Mouse (Mus musculus) hindbrain, embryonic 13.5 days (tissue): Measurements from ENCODE around the gene Ccdc155. TPM values are rescaled to one million over a fixed set of nuclear protein-coding genes. Genes with fewer than 3 reads are reported as not detected.

Experiments
- ATAC-seq: fragments of 200-750 bp; cut with Nextera tagmentation; 2 replicates; pipeline ENCODE4 v1.8.0; 2017; ENCODE audit warnings: moderate TSS enrichment; ENCODE audit not compliant: low FRiP score
- H3K27ac ChIP-seq: fragments of 300-500 bp; sonication (generic); 2 replicates; pipeline ENCODE4 v1.5.1; 2015; ENCODE audit warnings: inconsistent platforms, mild to moderate bottlenecking, moderate library complexity
- H3K27me3 ChIP-seq: fragments of 300-500 bp; sonication (generic); 2 replicates; pipeline ENCODE4 v1.6.1; 2015; ENCODE audit warnings: mild to moderate bottlenecking, inconsistent platforms
- H3K36me3 ChIP-seq: fragments of 300-500 bp; sonication (generic); 2 replicates; pipeline ENCODE4 v1.6.1; 2015; ENCODE audit warnings: mild to moderate bottlenecking, inconsistent platforms
- H3K4me1 ChIP-seq: fragments of 300-500 bp; sonication (generic); replicated peaks from 2 replicates; pipeline ENCODE4 v1.6.1; 2015; ENCODE audit warnings: inconsistent platforms
- H3K4me2 ChIP-seq: fragments of 300-500 bp; sonication (generic); 2 replicates; pipeline ENCODE4 v1.6.1; 2015; ENCODE audit warnings: inconsistent platforms, mild to moderate bottlenecking, moderate library complexity
- H3K4me3 ChIP-seq: fragments of 300-500 bp; sonication (generic); 2 replicates; pipeline ENCODE4 v1.5.1; 2015; ENCODE audit warnings: mild to moderate bottlenecking, inconsistent platforms
- H3K9ac ChIP-seq: fragments of 300-500 bp; sonication (generic); 2 replicates; pipeline ENCODE4 v1.6.1; 2015; ENCODE audit warnings: mild to moderate bottlenecking, inconsistent platforms
- H3K9me3 ChIP-seq: fragments of 300-500 bp; sonication (generic); 2 replicates; pipeline ENCODE4 v1.6.1; 2016; ENCODE audit warnings: inconsistent platforms
- WGBS: fragments of 180-500 bp; shearing (Covaris S2); methylation state at CpG from one replicate; pipeline ENCODE4 v1.1.7; 2015; 5-methylcytosine and 5-hydroxymethylcytosine counted together
- polyA plus RNA-seq: library from polyadenylated mRNA; unstranded; fragments of >200 nt; fragmentation: Nextera tagmentation; extraction: Ambion mirVana; gene quantifications from 2 replicates; pipeline ENCODE4 v1.2.1, GENCODE M21; 2015

Ccdc155 gene
- polyA plus RNA-seq, 1 experiment from 2014 or later, result 0.49 TPM

DNA sequence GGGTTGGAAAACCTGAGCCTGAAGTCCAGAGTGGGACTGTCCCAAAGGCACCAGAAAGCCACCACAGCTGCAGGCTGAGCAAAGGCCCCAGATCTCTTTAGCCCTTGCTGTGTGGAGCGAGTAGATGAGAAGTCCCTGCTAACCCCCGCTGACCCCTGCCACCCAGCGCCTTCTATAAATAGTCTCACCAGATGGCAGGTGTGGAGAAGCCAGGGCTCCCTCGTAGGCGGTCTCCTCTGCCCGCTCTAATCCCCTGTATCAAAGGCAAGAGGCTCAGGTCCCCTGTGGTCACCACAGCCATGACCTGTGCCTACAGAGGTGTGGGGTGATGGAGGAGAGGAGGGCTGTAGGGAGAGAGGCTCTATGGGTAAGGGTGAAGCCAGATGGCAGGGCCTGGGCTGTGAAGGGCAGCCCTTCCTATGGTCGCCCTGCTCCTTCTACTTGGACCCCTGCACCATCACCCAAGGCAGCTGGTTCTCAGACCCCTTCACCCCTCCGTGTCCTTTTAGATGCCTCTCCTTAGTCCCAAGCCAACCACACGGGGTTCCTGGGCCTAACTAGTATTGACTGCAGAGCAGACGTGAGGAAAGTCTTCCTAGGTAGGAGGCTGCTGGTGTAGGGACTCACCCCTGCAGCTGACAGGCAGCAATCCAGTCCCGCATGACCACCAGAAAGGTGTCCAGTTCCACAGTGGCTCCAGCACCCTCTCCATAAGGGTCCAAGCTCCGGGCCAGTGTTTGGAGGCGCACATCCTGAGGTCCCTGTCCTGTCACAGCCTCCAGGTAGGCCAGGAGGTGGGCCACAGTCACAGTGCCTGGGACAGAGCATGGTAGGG, 9.1 kb downstream of the Ccdc155 start:
- no peak for ATAC-seq
- peaks cover 12% of the 10 kb centered on the region for H3K4me1 ChIP-seq
- H3K36me3 ChIP-seq, result no peaks in the 10 kb centered on the region
- H3K27ac ChIP-seq, result no peak overlapping the region
- WGBS, result 67% methylated on average over 13 of the region's 13 CpGs
- no peaks in the 10 kb centered on the region for H3K9me3 ChIP-seq
- peaks cover 27% of the 10 kb centered on the region for H3K27me3 ChIP-seq
- H3K9ac ChIP-seq, result no peak overlapping the region
- no peak overlapping the region for H3K4me3 ChIP-seq
- H3K4me2 ChIP-seq, result no peak overlapping the region

DNA sequence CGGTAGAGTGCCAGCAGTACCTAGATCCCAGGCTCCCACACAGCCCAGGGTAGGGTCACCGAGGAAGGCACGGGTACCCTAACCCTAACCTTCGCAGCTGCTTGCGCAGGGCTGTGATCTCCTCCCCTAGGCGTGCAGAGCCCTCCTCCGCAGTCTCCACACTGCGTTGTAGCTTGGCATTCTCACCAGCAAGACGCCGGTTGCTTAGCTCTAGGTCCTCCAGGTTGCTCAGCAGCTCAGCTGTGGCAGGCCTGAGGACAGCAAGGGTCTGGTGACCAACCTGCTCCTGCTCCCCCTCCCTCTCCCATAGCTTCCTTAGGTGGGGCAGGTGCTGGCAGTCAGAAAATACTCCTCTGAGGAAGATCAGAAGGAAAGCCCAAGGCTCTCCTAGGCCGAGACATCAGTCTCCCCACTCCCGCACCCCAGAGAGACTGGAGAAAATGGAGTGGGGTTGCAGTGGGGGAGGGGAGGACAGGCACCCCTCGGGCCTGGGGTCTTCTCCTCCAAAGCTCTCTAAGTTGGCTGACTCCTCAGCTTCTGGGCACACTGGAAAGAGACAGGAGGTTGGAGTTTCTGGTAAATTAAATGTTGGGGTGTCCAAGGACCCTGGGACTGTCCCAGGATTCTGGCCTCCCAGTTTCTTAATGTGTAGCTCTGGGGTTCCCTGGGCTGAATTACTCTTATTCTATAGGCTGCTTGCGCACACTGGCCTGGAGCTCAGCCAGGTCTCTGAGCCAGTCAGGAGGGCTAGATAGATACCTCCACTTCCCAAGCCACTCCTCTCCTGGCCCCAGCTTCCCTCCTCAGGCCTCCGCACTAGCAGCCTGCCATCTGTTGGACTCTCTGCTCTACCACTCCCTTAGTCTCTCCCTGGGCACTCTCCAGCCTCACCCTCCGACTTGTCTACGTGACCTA, 10.6 kb downstream of the Ccdc155 start:
- Histone ChIP-seq H3K27me3 (peaks cover 41% of the 10 kb centered on the region), H3K4me1 (peaks cover 12% of the 10 kb centered on the region), H3K4me3 (no peak overlapping the region), H3K4me2 (no peak overlapping the region), H3K36me3 (no peaks in the 10 kb centered on the region), H3K27ac (no peak overlapping the region), H3K9ac (no peak overlapping the region), H3K9me3 (no peaks in the 10 kb centered on the region)
- ATAC-seq, result no peak
- WGBS, result 74% methylated on average over 17 of the region's 17 CpGs

DNA sequence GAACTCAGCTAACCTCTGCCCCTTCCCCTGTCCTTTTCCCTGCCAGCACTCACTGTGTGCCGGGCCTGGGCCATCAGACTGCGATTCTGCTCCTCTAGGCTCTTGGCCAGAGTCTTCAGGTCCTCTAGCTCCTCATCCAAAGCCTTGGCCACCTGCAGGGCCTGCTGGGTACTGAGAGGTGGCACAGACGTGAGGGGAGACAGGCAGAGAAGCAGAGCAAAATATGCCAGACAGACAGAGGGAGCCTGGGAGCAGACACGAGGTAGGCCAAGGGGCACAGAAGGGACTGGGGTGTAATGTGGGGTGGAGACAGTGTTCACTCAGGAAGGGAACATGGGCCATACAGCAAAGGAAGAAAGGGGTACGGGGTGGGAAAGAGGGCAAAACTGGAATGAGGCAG, 11.3 kb downstream of the Ccdc155 start:
- no peak overlapping the region for H3K27ac ChIP-seq
- H3K4me1 ChIP-seq, result peaks cover 11% of the 10 kb centered on the region
- peaks cover 48% of the 10 kb centered on the region for H3K27me3 ChIP-seq
- H3K9me3 ChIP-seq, result no peaks in the 10 kb centered on the region
- H3K9ac ChIP-seq, result peak overlapping the region; percentile 46
- ATAC-seq, result no peak
- H3K4me3 ChIP-seq, result no peak overlapping the region
- no peak overlapping the region for H3K4me2 ChIP-seq
- 49% methylated on average over 5 of the region's 5 CpGs for WGBS
- H3K36me3 ChIP-seq, result no peaks in the 10 kb centered on the region

DNA sequence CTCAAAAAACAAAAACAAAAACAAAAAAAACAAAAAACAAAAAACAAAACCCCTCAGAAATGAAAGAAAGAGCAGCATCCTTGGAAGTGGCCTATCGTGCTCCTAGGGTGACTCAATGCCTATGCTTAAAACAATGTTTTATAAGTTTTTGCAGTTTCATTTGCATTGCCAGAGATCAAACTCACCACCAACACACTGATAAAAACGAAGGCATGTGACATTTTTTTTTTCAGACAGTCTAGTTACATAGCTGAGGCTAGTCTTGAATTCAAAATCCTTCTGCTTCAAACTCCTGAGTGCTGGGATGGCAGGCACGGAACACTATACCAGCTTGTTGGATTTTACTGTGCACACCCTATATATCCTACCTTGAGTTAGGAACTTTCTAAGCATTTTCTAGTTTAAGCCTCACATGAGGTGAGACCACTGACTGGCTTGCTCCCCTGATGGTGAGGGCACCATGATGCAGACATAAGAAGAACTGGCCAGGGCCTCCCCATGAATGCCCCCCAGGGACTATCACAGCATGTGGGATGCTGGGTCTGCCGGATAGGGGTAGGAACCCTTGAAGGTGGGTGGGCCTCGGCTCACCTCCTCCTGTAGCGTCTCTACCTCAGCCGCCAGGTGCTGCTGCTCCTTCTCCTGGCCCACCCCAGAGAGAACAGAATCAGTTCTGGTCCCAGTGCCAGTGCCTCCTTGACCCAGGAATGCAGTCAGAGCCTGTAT, 11.9 kb downstream of the Ccdc155 start:
- 83% methylated on average over 7 of the region's 7 CpGs for WGBS
- Histone ChIP-seq H3K36me3 (no peaks in the 10 kb centered on the region), H3K27me3 (peaks cover 55% of the 10 kb centered on the region), H3K4me2 (no peak overlapping the region), H3K4me3 (no peak overlapping the region), H3K4me1 (peaks cover 6% of the 10 kb centered on the region; the same call in 1 of the 2 replicates), H3K9ac (no peak overlapping the region), H3K9me3 (no peaks in the 10 kb centered on the region), H3K27ac (no peak overlapping the region)
- no peak for ATAC-seq

DNA sequence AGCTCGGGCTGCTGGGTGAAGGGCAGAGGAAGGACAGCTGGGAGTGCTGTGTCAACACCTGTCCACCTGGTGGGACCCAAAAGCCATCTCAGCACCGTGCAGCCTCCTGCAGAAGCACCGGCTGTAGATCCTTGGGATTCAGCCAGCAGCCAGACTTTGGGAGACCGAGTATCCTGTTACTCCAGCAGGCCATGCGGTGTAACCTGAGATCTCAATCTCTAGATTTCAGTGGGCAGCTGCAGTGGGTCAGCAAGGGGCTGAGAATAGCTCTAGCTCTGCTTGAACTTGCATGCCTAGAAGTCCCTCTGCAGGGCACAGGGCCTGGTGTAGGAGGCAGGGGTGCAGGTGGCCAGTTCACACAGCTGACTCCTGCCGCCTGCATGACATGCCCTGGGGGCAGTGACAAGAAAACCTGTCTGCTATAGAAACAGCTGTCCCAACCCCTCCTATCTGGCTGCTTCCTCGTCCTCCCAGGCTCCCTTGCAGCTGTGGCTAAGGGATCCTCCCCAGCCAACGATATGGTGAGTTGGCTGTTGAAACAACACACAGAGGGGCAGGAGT, 12.8 kb downstream of the Ccdc155 start:
- Histone ChIP-seq H3K27ac (peak overlapping the region; percentile 44), H3K36me3 (no peaks in the 10 kb centered on the region), H3K4me2 (no peak overlapping the region), H3K9me3 (no peaks in the 10 kb centered on the region), H3K4me3 (no peak overlapping the region), H3K27me3 (peaks cover 54% of the 10 kb centered on the region), H3K9ac (0 out of 2 replicates have a peak overlapping the region, but pooled peaks have one; percentile 49), H3K4me1 (peaks cover 6% of the 10 kb centered on the region; the same call in 1 of the 2 replicates)
- WGBS, result 27% methylated on average over 8 of the region's 8 CpGs
- ATAC-seq, result no peak

DNA sequence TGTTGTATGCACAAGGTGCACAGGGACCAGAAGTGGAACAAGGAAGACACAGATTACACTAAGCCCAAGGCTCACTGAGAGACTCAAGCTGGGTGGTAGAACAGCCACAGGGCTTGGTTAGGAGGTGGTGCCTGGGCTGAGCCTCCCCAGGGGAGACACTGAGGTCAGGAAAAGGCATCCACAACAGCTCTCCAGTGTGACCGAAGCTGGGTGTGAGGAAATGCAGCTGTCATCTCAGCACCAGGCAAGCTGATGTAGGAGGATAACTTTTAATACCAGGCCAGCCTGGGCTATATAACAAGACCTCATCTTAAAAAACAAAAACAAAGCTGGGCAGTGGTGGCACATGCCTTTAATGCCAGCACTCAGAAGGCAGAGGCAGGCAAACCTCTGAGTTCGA, 13.5 kb downstream of the Ccdc155 start:
- H3K4me2 ChIP-seq, result no peak overlapping the region
- H3K9me3 ChIP-seq, result no peaks in the 10 kb centered on the region
- no peak for ATAC-seq
- H3K9ac ChIP-seq, result no peak overlapping the region
- no peak overlapping the region for H3K4me3 ChIP-seq
- peaks cover 6% of the 10 kb centered on the region; the same call in 1 of the 2 replicates for H3K4me1 ChIP-seq
- H3K36me3 ChIP-seq, result no peaks in the 10 kb centered on the region
- H3K27me3 ChIP-seq, result peaks cover 61% of the 10 kb centered on the region
- H3K27ac ChIP-seq, result no peak overlapping the region
- 76% methylated on average over 2 of the region's 2 CpGs for WGBS

DNA sequence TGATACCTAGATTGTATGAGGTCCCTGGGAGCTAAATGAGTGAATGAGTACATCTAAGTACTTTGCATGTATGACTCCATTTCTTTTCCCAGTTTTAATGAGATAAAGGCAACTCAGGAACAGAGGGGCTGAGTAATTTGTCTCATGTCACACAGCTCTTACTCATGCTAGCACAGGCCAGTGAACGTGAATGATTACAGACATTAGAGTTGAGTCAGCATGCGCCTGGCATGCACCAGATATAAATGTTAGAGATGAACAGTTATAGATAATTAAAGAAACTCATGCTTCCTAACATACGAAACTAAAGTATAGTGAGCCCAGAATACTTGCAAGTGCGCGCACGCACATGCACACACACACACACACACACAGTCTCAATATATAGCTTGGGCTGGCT, 14.5 kb downstream of the Ccdc155 start:
- ATAC-seq, result no peak
- H3K4me2 ChIP-seq, result no peak overlapping the region
- no peak overlapping the region for H3K9ac ChIP-seq
- H3K4me1 ChIP-seq, result peaks cover 10% of the 10 kb centered on the region
- no peak overlapping the region for H3K4me3 ChIP-seq
- H3K27ac ChIP-seq, result no peak overlapping the region
- 91% methylated on average over 6 of the region's 6 CpGs for WGBS
- no peaks in the 10 kb centered on the region for H3K9me3 ChIP-seq
- no peaks in the 10 kb centered on the region for H3K36me3 ChIP-seq
- H3K27me3 ChIP-seq, result peaks cover 66% of the 10 kb centered on the region

DNA sequence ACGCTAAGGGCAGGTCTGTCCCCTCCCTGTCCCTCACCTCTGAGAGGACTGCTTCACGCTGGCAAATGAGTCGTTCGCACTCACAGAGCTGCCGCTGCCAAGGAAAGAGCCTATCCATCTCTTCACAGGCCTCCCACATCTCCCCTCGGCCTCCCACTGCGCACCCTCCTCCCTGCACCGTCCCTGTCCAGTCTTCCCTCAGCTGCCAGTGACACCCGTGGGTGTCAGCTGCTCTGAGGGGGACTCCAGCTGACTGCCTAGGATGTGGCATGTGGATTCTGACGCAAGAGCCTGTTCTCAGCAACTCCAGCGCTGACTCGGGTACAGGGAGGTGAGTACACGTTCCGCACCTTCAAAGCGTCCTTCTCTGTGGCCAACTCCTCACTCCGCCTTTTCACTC, 15.1 kb downstream of the Ccdc155 start:
- Histone ChIP-seq H3K4me2 (no peak overlapping the region), H3K4me1 (peaks cover 16% of the 10 kb centered on the region), H3K36me3 (no peaks in the 10 kb centered on the region), H3K9me3 (no peaks in the 10 kb centered on the region), H3K27ac (no peak overlapping the region), H3K9ac (no peak overlapping the region; the same call in 1 of the 2 replicates), H3K27me3 (peaks cover 68% of the 10 kb centered on the region), H3K4me3 (no peak overlapping the region)
- ATAC-seq, result no peak
- 59% methylated on average over 16 of the region's 16 CpGs for WGBS

DNA sequence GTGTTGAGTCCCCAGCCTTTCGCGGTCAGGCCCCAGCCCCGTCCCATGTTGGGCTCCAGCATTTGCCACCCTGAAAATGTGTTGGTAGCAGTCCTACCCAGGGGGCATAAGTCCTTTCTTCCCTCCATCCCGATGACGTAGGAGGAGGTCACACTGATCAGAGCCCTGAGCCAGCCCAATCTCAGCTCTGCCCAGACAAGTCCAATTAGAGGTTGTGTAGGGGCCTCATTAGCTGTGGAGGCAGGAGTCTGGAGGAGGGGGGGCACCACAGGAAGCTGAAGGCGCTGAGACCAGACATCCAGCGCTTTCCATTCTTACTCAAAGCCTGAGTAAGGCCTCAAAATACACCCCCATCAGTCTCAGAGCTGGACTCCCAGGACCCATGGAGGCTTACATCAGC, 18.8 kb downstream of the Ccdc155 start:
- H3K36me3 ChIP-seq, result no peaks in the 10 kb centered on the region
- no peaks in the 10 kb centered on the region for H3K9me3 ChIP-seq
- H3K27ac ChIP-seq, result no peak overlapping the region
- 72% methylated on average over 7 of the region's 7 CpGs for WGBS
- no peak overlapping the region for H3K4me2 ChIP-seq
- no peak overlapping the region for H3K9ac ChIP-seq
- ATAC-seq, result no peak
- H3K27me3 ChIP-seq, result peaks cover 95% of the 10 kb centered on the region
- peaks cover 28% of the 10 kb centered on the region for H3K4me1 ChIP-seq
- H3K4me3 ChIP-seq, result no peak overlapping the region

DNA sequence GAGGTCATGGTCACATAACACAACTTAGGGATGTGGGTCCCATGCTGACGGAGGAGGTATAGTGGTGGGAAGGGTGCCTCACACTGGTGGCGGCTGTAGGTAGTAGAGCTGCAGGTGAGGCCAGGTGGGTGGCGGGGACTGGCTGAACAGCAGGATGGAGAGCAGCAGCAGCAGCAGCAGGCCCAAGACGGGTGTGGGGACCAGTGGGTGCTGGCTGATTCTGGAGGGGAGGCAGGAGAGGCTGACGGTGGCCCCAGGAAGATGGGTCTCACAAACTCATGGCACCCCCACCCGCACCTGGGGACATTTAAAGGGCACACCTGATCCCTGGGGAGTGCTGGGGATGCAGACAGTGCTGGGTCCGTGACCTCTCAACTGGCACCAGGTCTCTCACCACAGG, 21.0 kb downstream of the Ccdc155 start:
- peaks cover 97% of the 10 kb centered on the region for H3K27me3 ChIP-seq
- no peak overlapping the region for H3K4me3 ChIP-seq

DNA sequence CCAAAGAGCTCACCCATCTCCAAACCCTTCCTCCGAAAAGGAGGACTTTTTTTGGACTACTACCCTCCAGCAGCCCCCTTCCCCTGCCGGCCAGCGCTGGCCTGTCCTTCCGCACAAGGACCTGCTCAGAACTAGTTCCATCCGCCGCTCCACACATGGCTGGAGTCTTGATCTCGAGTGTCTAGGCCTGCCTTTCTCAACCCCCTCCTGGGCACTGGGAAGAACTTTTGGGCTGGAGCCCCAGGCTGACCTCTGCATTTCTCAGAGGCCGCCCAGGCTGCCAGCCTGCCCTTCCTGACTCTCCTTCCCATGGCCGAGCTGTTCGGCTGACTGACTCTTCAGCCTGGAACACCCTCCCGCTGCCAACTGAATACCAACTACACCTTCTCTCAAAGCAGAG, 22.1 kb downstream of the Ccdc155 start:
- no peak for ATAC-seq
- H3K27me3 ChIP-seq, result peaks cover 97% of the 10 kb centered on the region
- WGBS, result 24% methylated on average over 11 of the region's 11 CpGs
- H3K4me2 ChIP-seq, result peak overlapping the region; percentile 56
- peaks cover 29% of the 10 kb centered on the region for H3K4me1 ChIP-seq
- H3K36me3 ChIP-seq, result no peaks in the 10 kb centered on the region
- peak overlapping the region; percentile 49; the same call in 1 of the 2 replicates for H3K9ac ChIP-seq
- no peaks in the 10 kb centered on the region for H3K9me3 ChIP-seq
- peak overlapping the region; percentile 32 for H3K4me3 ChIP-seq
- H3K27ac ChIP-seq, result no peak overlapping the region

More for the DNA sequence above, 21.0 kb downstream of the Ccdc155 start:
- no peak overlapping the region for H3K4me2 ChIP-seq
- no peaks in the 10 kb centered on the region for H3K9me3 ChIP-seq
- no peak for ATAC-seq
- peaks cover 29% of the 10 kb centered on the region for H3K4me1 ChIP-seq
- whole genome bisulfite sequencing, result 74% methylated on average over 7 of the region's 7 CpGs
- no peaks in the 10 kb centered on the region for H3K36me3 ChIP-seq
- no peak overlapping the region for H3K27ac ChIP-seq
- H3K9ac ChIP-seq, result no peak overlapping the region; the same call in 1 of the 2 replicates
